Mouse (Mus musculus): ENCODE measurements at regions not wholly inside any gene's neighbourhood (a gene's known extent, or its start where the extent isn't known, plus 50 kb on each side); places are given as distances from the start of the nearest gene placed in this dataset.

DNA sequence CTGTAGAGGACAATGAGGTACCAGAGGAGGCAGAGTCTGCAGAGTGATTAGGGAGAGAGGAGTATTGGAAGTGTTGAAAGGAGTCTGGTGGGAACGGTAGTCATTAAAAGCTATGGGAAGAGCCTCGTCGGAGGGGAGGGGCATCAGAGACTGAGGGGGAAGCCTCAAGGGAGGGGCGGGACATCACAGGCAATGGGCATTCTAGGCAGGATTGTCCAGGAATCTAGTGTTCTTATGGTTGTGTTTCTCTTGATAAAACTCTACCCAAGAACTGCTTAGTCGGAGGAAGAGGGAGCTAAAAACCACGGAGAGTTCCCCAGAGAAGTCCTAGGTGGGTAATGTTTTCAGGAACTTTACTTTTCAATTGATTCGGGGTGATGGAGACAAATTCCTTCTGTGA lies 90.2 kb downstream of the Sec23ip start:
- no peak for DNase-seq (ENCODE audit: low spot score in 2 of 2)

DNA sequence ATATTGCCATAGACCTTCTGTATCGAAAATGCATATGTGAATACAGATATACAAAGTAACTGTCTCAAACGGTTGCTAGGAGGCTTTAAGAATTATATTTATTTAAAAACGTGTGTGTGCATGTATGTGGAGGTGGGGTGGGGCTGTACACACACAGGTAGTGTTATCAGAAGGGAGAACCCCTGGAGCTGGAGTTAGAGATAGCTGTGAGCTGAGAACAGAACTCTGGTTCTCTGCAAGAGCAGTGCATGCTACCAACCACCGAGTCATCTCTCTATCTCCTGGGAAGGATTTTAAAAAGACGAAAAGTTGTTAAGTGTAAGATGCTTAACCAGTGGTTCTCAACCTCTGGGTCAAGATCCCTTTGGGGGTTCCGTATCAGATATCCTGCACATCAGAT lies 91.7 kb downstream of the Sec23ip start:
- DNase-seq (ENCODE audit: low spot score in 2 of 2) = no peak

DNA sequence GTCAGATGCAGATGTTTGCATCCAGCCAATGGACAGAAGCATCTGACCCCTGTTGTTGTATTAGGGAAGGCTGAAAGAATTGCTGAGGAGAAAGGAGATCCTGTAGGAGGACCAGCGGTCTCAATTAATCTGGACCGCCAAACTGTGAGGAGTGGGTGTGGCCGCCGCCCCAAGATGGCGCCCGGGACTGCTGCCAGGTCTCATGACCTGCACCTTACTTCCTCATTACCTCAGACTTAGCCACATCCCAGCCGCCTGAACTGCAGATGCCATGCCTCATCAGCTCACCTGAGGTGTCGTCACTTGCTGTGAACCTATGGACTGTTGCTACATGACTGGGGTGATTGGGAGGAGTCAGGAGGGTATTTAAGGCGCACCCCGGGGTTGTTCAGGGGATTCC lies 97.8 kb downstream of the Sec23ip start:
- no peak for DNase-seq (ENCODE audit: low spot score in 2 of 2)

DNA sequence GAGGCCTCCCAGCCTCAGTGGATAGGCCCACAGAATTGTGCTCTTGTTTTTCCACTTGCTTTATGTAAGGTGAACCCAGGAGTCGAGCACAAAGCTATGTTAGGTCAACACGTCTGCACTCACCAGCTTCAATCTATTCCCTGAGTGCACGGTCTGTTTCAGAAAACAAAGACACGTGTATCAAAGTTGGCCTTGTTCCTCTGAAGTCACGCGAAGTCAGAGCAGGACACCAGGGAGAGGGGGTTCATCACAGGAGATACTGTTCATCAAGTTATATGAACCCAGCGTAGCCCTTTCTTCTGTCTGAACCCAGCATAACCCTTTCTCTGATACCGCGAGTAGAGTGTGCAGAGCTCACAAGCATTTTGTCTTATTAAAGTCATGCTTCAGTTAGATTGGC lies 98.8 kb downstream of the Sec23ip start:
- no peak for DNase-seq (ENCODE audit: low spot score in 2 of 2)

DNA sequence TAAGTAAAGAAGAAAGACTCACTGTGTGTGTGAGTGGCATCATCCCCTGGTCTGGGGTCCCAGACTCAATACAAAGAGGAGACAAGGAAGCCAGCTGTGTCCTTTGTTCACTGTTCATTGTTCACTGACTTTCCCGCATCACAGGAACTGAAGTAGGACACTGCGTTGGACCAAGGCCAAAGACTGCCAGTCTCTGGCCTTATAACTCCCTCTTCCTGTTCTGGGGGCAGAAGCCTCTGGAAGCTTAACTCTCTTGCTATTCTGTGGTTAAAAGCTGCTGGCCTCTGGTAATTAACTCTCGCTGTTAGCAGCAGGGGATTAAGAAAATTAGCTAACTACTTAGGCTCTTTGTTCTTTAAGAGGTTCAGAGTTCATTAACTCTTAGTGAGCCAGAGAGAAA lies 104.5 kb downstream of the Sec23ip start:
- no peak for DNase-seq (ENCODE audit: low spot score in 2 of 2)

DNA sequence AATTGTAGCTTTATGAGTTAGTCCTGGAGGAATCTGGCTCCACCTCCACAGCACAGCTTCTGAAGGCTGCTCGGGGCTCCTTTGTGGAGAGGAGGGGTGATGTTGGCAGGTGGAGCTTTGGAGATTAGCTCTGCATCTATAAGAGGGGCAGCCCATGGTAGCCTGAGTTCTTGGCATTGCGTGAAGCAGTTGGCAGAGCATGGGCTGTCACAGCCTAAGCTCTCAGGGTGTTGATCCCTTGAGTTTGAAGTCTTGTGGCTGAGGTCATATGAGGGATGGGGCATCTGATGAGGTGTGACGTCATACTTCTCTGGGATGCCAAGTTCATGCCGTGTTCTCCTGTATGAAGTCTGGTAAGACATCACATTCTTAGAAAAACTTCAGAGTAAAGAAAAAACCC lies 109.5 kb downstream of the Sec23ip start:
- no peak for DNase-seq (ENCODE audit: low spot score in 2 of 2)

DNA sequence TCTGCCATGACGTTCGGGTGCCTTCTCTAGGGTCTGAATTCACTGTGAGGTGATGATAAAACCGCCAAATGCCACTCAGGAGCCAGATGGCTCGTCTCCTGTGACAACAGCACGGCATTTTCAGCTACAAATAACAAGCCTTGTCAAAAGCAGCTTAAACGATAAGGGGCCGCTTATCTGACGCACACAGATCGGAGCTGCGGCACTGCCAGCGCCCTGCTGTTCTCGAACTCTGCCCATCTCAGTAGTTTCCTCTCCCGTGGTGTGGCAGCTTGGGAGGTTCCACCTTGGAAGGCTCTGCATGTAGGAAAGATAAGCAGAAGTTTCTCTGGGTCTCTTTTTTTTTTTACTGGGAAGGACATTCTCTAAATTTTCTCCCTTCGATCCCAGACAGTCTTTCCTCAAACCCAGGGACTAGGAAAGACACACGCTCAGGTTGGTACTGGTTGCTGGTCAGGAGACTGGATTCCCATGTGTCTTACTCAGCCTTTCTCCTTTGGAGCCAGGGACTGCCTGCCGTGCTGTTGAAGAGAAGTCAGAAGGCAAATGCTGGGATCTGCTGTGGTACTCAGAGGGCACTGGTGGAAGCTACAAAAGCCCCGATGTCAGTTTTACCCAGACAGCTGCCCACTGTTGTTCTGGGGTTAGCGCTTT lies 110.1 kb downstream of the Sec23ip start:
- no peak for DNase-seq (ENCODE audit: low spot score in 2 of 2)

DNA sequence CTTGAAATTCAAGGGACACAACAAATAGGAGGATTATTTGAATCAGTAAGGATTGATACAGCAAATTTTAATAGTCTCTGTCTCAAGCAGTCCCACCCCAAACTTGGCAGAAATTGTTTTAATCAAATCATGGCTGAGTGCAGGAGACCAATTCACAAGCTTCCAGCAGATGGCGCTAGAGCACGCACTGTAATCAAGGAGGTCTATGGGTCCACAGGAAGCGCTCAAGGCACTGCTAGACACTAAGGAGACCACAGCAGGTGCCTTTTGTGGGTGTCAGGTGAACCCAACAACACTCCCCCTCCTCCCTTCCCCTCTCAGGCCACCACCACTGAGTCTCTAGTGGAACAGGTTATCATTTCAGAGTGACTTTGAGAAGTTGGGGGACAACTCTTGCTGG lies 115.4 kb downstream of the Sec23ip start:
- DNase-seq (ENCODE audit: low spot score in 2 of 2) = peak; percentile 25 to 69

DNA sequence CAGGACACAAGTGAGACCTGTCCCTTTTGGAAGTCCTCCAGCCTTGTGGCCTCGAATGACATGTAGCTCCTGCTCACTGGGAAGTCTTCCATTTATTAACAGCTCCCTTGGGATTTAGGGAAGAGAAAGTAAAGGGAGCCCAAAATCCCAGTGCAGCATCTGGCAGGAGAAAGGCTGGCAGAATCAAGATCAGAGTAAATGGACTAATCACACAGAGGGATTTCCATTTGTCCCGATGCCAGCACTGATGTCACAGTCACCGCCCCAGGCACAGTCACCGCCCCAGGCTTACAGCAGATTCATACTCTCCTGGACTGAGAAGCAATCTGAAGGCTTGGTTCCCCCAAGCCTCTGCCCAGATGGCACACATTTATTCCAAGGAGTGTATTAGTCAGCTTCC lies 116.0 kb downstream of the Sec23ip start:
- DNase-seq (ENCODE audit: low spot score in 2 of 2) = peak in 1 of 2 experiments; percentile 5

DNA sequence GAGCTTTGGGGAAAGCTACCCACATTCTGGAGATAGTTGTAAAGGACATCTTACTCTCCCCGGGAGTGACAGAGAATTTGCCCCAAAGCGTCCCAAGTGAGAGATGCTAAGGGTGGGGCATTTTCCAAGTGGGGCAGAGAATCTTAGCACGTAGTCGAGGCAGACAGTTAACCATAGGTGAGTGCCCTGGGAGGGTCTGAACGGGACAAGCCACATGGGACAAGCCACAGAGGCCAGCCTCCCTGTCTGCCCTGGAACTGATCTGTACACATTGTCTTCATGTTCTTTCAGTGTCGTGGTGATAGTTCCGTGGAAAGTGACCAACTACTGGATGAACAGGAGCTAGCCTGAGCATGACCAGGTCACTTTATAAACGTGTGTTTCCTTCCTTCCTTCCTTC lies 116.6 kb downstream of the Sec23ip start:
- no peak for DNase-seq (ENCODE audit: low spot score in 2 of 2)

DNA sequence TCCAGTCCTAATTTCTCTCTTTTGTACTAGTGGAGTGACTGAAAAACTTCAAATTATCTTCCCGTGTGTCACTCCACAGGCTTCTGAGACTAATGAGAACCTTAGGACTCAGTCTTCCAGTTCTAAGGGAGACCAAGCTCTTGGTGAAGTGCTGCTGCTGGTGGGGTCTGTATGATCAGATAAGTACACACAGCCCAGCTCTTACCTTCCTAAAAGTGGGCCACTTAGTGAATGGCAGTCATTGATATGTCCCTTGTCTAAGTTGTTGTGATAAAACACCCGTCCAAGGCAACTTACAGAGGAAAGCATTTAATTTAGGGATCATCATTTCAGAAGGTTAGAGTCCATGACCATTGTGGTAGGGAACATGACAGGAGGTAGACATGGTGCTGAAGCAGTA lies 124.1 kb downstream of the Sec23ip start:
- DNase-seq (ENCODE audit: low spot score in 2 of 2) = no peak

DNA sequence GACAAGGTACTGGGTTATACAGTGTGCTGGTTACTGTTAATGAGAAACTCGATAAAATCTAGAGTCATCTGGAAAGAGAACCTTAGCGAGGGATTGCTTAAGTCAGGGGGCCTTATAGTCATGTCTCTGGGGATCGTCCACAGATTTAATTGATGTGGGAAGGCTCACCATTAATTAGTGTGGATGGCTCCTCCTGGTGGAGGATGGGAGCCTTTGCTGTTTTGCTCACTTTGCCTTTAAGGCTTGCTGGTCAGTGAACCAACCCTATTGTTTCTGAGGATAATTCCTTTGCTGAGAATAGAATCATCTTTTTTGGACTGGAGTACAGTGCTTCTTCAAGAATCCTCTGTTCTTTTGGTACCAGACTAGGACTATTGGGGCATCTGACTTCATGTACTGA lies 139.3 kb downstream of the Sec23ip start:
- DNase-seq (ENCODE audit: low spot score in 2 of 2) = no peak

DNA sequence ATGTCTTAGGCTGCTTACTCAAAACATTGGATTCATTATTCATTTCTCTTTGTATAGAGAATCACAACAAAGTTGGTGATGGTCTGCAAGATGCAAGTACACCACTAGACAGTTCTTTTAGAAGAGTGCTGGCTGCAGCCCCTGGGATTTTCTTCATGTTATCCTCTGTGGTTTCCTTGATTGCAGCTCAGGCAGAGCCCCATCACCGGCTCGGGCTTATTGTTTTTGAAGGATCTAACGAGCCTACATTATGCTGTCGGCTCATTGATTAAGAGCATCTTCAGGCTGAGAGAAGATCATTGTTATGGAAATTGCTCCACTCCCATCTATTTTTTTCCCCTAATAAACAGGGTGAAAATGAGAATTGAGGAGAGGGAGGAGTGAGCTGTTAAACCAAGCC lies 140.8 kb downstream of the Sec23ip start:
- DNase-seq (ENCODE audit: low spot score in 2 of 2) = no peak

DNA sequence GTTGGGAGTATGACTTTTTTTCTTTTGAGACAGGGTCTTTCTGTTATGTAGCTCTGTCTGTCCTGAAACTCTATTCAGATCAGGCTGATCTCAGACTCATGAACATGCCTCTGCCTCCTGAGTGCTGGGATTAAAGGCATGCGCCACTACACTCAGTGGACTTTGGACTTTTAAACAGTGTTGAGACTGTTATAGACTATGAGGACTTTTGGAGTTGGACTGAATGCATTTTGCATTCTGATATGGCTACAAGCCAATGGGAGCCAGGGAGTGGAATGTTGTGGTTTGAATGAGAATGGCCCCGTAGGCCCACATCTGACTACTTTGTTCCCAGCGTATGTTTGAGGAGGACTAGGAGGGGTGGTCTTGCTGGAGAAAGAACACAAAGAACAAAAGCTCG lies 165.4 kb downstream of the Sec23ip start:
- DNase-seq (ENCODE audit: low spot score in 2 of 2) = no peak

DNA sequence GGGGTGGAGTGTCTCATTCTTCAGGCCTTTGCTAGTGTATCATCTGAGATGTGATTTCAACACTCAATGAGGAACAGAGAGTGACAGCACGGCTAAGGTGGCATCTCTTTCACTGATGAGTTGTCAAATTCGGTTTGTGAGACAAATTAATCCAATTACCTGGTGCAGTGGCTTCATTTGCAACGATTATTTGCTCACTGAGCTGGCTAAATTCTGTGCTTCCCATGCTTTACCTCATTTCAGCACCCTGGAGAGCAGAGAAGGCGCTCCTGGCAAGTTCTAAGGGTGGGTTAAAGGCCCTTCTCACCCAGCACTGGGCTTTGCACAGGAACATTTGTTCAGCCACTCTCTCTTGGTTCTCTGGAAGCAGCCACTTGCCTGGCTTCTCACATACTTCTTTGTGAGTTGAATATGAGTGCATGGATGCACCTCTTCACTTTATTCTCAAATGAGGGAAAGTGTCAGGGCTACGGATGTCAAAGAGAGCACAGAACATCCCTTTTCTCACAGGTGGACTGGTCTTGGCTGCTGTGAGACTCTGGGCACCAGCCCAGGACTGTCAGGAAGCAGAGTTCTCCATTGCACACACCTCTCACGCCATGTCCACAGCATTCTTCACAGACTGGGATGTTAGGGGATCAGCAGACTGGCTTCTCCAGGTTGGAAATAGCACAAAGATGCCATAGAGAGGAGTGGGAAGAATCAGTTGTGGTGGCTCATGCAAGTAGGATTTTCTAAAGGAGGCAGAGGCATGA lies 193.4 kb downstream of the Sec23ip start:
- DNase-seq (ENCODE audit: low spot score in 2 of 2) = no peak

DNA sequence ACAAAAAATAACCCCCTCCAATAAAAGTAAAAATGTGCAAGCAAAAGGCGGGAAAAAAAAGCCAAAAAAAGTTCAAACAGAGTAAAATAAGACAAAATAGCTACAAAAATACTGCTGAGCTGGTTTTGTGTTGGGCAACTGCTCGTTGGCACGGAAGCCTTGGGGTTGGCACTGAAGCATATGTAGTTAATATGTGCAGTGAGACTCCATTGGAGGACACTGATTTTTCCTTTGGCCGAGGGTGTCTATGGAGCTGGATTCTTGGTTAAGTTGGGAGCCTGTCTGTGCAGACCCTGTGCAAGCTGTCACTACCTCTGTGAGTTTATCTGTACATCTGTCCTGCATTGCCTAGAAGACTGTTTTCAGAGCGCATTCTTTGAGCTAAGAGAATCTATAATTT lies 215.8 kb downstream of the Sec23ip start:
- DNase-seq (ENCODE audit: low spot score in 2 of 2) = no peak

DNA sequence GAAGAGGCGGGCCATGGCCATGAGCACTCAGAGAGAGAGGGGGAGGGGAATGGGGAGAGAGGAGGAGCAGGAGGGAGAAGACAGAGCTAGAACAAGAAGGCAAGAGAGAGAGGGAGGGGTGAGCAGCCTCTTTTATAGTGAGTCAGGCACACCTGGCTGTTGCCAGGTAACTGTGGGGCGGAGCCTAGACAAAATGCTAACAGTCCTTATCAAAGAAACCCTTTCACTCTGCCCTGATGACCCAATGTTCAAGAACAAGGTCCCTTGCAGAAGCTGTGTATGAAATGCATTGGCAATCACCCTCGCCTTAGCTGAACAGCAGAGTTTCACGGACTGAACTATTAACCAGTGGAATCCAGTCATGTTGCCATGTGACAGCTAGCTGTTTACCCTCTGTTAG lies 235.2 kb downstream of the Sec23ip start:
- DNase-seq (ENCODE audit: low spot score in 2 of 2) = no peak

DNA sequence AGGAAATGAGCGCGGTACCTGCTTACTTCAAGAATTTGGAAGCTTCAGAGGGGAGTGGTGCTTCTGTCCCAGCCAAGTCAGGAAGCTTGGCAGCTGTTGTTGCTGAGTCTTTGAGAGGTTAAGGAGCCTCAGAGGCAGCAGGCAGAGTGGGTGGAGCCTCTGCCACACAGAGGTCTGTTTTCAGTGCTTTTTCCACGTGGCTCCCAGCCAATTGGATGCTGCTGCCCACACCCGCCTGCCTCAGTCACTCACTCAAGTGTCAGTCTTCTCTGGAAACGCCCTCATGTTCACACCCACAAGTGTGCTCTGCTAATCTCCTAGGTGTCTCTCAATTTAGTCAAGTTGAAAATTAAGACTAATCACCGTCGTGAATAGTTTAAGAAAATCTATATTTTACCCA lies 236.1 kb downstream of the Sec23ip start:
- no peak for DNase-seq (ENCODE audit: low spot score in 2 of 2)

DNA sequence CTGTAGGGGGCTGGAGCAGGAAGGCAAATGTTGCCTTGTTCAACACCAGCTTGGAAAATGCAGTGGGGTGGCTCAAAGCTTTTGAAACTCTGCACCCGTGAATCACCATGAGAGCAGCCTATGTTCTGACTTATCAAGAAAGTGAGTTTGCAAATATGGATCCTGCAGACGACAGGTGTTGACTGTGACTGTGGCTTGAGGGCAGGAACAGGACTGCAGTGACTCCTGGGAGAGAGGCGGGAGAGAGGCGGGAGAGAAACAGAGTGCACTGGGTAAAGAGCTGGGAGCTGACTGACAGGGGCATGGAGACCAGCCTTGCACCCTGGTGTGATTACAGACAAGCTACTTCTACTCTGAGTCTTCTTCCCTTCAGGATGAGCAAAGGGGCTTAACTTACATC lies 254.0 kb downstream of the Sec23ip start:
- DNase-seq (ENCODE audit: low spot score in 2 of 2) = no peak

DNA sequence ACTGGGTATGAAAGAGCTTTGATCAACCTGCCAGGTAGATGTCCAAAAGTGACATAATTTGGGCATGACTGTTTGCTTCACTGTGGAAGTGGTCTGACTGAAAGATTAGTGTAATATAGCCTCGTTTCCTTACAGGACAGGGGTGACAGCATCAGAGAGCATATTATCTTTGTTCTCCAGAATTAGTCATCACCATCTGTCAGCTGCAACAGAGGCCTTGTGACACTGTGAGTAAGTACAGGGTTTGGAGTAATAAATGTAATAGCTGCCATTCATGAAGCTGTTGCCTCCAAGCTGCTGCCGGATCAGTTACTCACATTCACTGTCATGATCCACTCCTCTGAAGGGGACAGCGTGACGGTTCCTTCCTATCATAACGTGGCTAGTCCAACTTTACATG lies 254.4 kb upstream of the Plpp4 start:
- DNase-seq (ENCODE audit: low spot score in 2 of 2) = no peak

DNA sequence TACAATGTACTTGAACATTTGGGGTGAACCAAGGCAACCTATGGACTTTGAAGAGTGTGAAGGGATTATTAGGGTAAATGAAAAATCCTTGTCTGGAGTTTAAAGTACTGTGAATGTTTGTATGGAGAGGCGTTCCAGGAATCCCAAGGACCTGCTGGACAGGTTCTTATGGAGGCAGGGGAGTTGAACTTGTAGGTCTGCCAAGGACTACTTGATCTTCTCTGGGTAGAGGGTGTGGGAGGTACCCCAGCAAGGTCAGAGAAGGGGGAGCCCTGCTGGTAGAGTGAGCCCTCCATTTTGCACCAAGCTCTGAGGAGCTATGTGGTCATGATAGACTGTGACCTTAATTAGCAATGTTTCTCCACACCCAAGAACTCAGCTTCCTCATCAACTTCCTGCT lies 253.7 kb upstream of the Plpp4 start:
- no peak for DNase-seq (ENCODE audit: low spot score in 2 of 2)

DNA sequence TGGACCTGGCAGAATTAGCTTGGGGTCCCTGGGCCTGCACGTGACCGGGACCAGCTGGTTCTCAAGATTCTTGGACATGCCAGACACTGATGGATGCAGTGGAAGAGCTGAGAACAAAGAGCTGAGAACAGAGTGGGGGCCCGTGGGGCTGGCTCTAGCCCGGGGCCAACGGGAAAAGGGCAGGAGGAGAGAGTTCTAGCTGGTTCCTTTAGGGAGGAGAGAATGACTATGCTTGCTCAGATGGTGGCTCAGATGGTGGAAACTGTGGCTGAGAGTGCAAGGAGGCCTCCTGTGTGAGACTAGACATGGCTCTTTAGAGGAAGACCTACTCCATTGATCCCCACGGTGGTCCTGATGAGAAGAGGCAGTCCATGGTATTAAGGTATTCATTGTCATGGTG lies 240.5 kb upstream of the Plpp4 start:
- DNase-seq (ENCODE audit: low spot score in 2 of 2) = no peak

DNA sequence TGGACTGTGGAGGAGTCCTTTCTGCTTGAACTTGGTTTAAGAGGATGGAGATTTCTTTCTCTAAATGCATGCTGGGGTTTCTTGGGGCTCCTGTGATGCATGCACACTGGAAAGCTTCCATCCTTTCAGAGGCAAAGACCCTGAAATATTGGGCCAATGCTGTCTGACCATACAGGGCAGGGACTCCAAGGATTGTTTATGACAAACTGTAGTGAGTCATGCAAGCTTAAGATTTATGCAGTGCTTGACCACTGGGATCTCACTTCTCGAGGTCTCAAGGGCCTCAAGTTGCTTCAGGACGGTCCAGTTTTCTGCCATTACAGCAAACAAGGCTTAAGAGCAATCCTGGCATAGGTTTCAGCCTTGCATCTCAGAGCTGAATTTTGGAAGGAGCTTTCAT lies 229.7 kb upstream of the Plpp4 start:
- DNase-seq (ENCODE audit: low spot score in 2 of 2) = no peak

DNA sequence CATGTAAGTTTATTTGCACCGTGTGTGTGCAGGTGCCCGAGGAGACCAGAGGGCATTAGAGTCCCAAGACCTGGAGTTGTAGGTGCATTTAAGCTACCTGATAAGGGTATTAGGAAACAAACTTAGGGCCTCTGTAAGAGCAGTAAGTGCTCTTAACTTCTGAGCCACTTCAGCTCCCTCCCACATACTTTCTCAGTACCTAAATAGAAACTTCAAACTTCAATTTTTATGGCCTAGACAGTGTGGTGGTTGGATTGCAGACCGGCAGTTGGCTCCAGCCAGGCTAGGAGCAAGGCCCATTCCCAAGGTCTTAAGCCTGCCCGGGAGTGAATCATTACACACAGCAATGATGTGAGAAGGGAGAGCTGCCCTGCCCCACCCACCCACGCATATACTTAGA lies 208.8 kb upstream of the Plpp4 start:
- no peak for DNase-seq (ENCODE audit: low spot score in 2 of 2)
